Comparison of ENCODE assay signal across 8 mouse cellular contexts in the genomic region with DNA sequence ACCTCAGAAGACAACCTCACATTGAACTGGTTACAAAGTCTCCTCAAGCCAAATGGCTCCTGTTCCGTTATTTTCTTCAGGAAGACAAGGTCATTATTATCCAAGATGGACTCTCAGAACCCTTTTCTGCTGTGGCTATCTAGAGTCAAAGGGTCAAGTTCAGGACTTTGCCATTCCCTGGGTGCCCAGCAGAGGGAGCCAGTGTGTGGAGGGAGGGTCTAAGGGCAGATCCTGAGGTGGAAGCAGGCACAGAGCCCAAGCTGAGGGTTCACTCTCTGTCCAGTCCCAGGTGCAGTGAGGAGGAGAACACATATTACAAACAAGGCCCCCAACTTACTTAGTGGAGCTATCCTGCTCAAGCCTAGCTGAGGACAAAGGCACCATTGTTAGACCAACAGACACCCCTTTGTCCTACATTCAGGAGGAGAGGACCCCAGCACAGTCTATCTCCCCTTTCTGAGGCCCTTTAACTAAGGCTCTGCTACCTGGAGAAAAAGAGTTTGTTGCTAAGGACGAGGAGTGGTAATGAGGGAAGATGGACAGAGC. TPM values are rescaled to one million over a fixed set of nuclear protein-coding genes. Genes with fewer than 3 reads are reported as not detected.
DNase-seq lines count a peak whose midpoint lies in the region; ATAC-seq and TF ChIP-seq lines count a peak whose summit lies in the region.

No protein-coding gene starts in this region.

- H3K4me3 ChIP-seq in hindbrain, embryonic 10.5 days = peak overlapping the region; percentile 9; the same call in 1 of the 2 replicates
- H3K4me3 ChIP-seq in hindbrain, embryonic 14.5 days (replicated peaks; ENCODE audit: low read length) = no peak overlapping the region
- no peak overlapping the region for H3K4me3 ChIP-seq in embryonic facial prominence, embryonic 14.5 days (ENCODE audit: low read depth, low read length)
- no peak overlapping the region for H3K4me3 ChIP-seq in limb, embryonic 14.5 days (replicated peaks; ENCODE audit: low read length)

- peaks cover 16% of the 10 kb centered on the region for H3K27me3 ChIP-seq in hindbrain, embryonic 10.5 days (ENCODE audit: insufficient read depth, poor library complexity, severe bottlenecking)
- peaks cover 4% of the 10 kb centered on the region; the same call in 1 of the 2 replicates for H3K27me3 ChIP-seq in hindbrain, embryonic 14.5 days (ENCODE audit: control insufficient read depth, insufficient read depth, low read length)
- H3K27me3 ChIP-seq in embryonic facial prominence, embryonic 14.5 days (replicated peaks; ENCODE audit: control insufficient read depth, insufficient read depth, low read length) = no peaks in the 10 kb centered on the region
- H3K27me3 ChIP-seq in limb, embryonic 14.5 days (ENCODE audit: control insufficient read depth, insufficient read depth, low read length) = no peaks in the 10 kb centered on the region

- peak overlapping the region; percentile 76 for H3K27ac ChIP-seq in hindbrain, embryonic 10.5 days
- no peak overlapping the region for H3K27ac ChIP-seq in hindbrain, embryonic 14.5 days
- H3K27ac ChIP-seq in embryonic facial prominence, embryonic 14.5 days (replicated peaks; ENCODE audit: low read depth, low read length) = no peak overlapping the region
- 0 out of 2 replicates have a peak overlapping the region, but pooled peaks have one; percentile 13 for H3K27ac ChIP-seq in limb, embryonic 14.5 days (replicated peaks; ENCODE audit: low read depth, low read length)

- H3K36me3 ChIP-seq in hindbrain, embryonic 10.5 days = peaks cover 43% of the 10 kb centered on the region
- peaks cover 42% of the 10 kb centered on the region for H3K36me3 ChIP-seq in hindbrain, embryonic 14.5 days (replicated peaks; ENCODE audit: control insufficient read depth, insufficient read depth)
- peaks cover 40% of the 10 kb centered on the region for H3K36me3 ChIP-seq in embryonic facial prominence, embryonic 14.5 days (ENCODE audit: control insufficient read depth, insufficient read depth, low read length)
- peaks cover 39% of the 10 kb centered on the region for H3K36me3 ChIP-seq in limb, embryonic 14.5 days (ENCODE audit: control insufficient read depth, insufficient read depth, low read length)

- no peak for ATAC-seq in hindbrain, embryonic 14.5 days (ENCODE audit: low FRiP score)
- ATAC-seq in embryonic facial prominence, embryonic 14.5 days (ENCODE audit: low read depth) = no peak
- ATAC-seq in hematopoietic stem cell, adult 5-6 weeks (replicated peaks in 1 of 2; ENCODE audit: insufficient read depth in 1 of 2, low FRiP score in 2 of 2, low TSS enrichment in 1 of 2, low read depth in 1 of 2, poor library complexity in 2 of 2, severe bottlenecking in 2 of 2) = peak; percentile 38 to 48; a peak in 3 of 4 replicates
- no peak for ATAC-seq in limb, embryonic 14.5 days (ENCODE audit: low FRiP score, low read depth)
- ATAC-seq in monocyte, adult 5-6 weeks (replicated peaks; ENCODE audit: insufficient number of reproducible peaks, low FRiP score, low TSS enrichment, poor library complexity, severe bottlenecking) = peak; percentile 73

- WGBS in hindbrain, embryonic 10.5 days = 27% methylated on average over 2 of the region's 2 CpGs
- 39% methylated on average over 2 of the region's 2 CpGs for WGBS in hindbrain, embryonic 14.5 days
- WGBS in embryonic facial prominence, embryonic 14.5 days = 19% methylated on average over 2 of the region's 2 CpGs
- WGBS in limb, embryonic 14.5 days = 27% methylated on average over 2 of the region's 2 CpGs

- H3K4me1 ChIP-seq in hindbrain, embryonic 10.5 days (replicated peaks) = peaks cover 23% of the 10 kb centered on the region
- H3K4me1 ChIP-seq in hindbrain, embryonic 14.5 days (replicated peaks; ENCODE audit: control insufficient read depth, insufficient read depth, low read length) = peaks cover 8% of the 10 kb centered on the region; the same call in 1 of the 2 replicates
- H3K4me1 ChIP-seq in embryonic facial prominence, embryonic 14.5 days (ENCODE audit: control insufficient read depth, insufficient read depth, low read length) = peaks cover 9% of the 10 kb centered on the region
- peaks cover 8% of the 10 kb centered on the region for H3K4me1 ChIP-seq in limb, embryonic 14.5 days (ENCODE audit: control insufficient read depth, insufficient read depth, low read length)

- H3K9ac ChIP-seq in hindbrain, embryonic 14.5 days = no peak overlapping the region
- H3K9ac ChIP-seq in embryonic facial prominence, embryonic 14.5 days (ENCODE audit: low read depth, low read length) = no peak overlapping the region
- H3K9ac ChIP-seq in limb, embryonic 14.5 days (ENCODE audit: low read depth, low read length, severe bottlenecking) = no peak overlapping the region

- H3K4me2 ChIP-seq in hindbrain, embryonic 14.5 days (replicated peaks) = no peak overlapping the region
- no peak overlapping the region for H3K4me2 ChIP-seq in embryonic facial prominence, embryonic 14.5 days (ENCODE audit: low read depth, low read length)
- no peak overlapping the region for H3K4me2 ChIP-seq in limb, embryonic 14.5 days (replicated peaks; ENCODE audit: low read depth, low read length, severe bottlenecking)

- peak; percentile 81 for DNase-seq in hindbrain, embryonic 10.5 days (ENCODE audit: low spot score)
- DNase-seq in hindbrain, embryonic 14.5 days (ENCODE audit: low spot score) = no peak
- peak; percentile 85 for DNase-seq in adipocyte (ENCODE audit: low spot score)
- peak; percentile 16 for DNase-seq in embryonic facial prominence, embryonic 14.5 days (ENCODE audit: low spot score)
- DNase-seq in limb, embryonic 14.5 days (ENCODE audit: low spot score) = no peak
- peak; percentile 54 for DNase-seq in thymus, postnatal 0 days (ENCODE audit: low spot score)

- no peak for TF ChIP-seq POLR2A in limb, embryonic 14.5 days (IDR thresholded peaks at IDR 0.05; ENCODE audit: borderline replicate concordance, extremely low read depth, insufficient read depth, insufficient read length)

- H3K9me3 ChIP-seq in hindbrain, embryonic 10.5 days = no peaks in the 10 kb centered on the region
- H3K9me3 ChIP-seq in hindbrain, embryonic 14.5 days (ENCODE audit: control insufficient read depth, low read length) = no peaks in the 10 kb centered on the region
- H3K9me3 ChIP-seq in embryonic facial prominence, embryonic 14.5 days (ENCODE audit: control insufficient read depth, low read length) = no peaks in the 10 kb centered on the region
- H3K9me3 ChIP-seq in limb, embryonic 14.5 days (ENCODE audit: control insufficient read depth, low read length) = no peaks in the 10 kb centered on the region

RNA-seq across cellular contexts. Expression of a gene that starts 7.9 kb away (rescaled TPM):
- 7.3 and 8.5 TPM in 2 replicates for polyA plus RNA-seq in hindbrain, embryonic 10.5 days (2016; fragmentation: Nextera tagmentation; extraction: Ambion mirVana)
- 0.90 and 1.1 TPM in 2 replicates for polyA plus RNA-seq in hindbrain, embryonic 14.5 days (2014; fragmentation: Nextera tagmentation; extraction: Ambion mirVana)
- polyA plus RNA-seq in embryonic facial prominence, embryonic 14.5 days (2014; fragmentation: Nextera tagmentation; extraction: Ambion mirVana) = 2.1 and 2.5 TPM in 2 replicates
- total RNA-seq in hematopoietic stem cell, adult 5-6 weeks (2017) = 198 and 245 TPM in 2 replicates
- polyA plus RNA-seq in limb, embryonic 14.5 days (2012; rRNA removed) = 1.5 and 3.4 TPM in 2 replicates
- polyA plus RNA-seq in limb, embryonic 14.5 days (2014; fragmentation: Nextera tagmentation; extraction: Ambion mirVana) = 1.5 and 2.4 TPM in 2 replicates
- total RNA-seq in monocyte, adult 5-6 weeks (2017) = 85.2 to 136 TPM (median 112 TPM) in 3 replicates
- 8.0 and 9.1 TPM in 2 replicates for polyA plus RNA-seq in thymus, postnatal 0 days (2015; fragmentation: Nextera tagmentation; extraction: Ambion mirVana)

RNA-seq across cellular contexts. Expression of a gene that starts 10.0 kb away (rescaled TPM):
- 1,344 and 1,669 TPM in 2 replicates for polyA plus RNA-seq in hindbrain, embryonic 10.5 days (2016; fragmentation: Nextera tagmentation; extraction: Ambion mirVana)
- polyA plus RNA-seq in hindbrain, embryonic 14.5 days (2014; fragmentation: Nextera tagmentation; extraction: Ambion mirVana) = 526 and 623 TPM in 2 replicates
- 573 and 661 TPM in 2 replicates for polyA plus RNA-seq in embryonic facial prominence, embryonic 14.5 days (2014; fragmentation: Nextera tagmentation; extraction: Ambion mirVana)
- 1,381 and 2,732 TPM in 2 replicates for total RNA-seq in hematopoietic stem cell, adult 5-6 weeks (2017)
- polyA plus RNA-seq in limb, embryonic 14.5 days (2012; rRNA removed) = 830 and 1,175 TPM in 2 replicates
- 704 and 769 TPM in 2 replicates for polyA plus RNA-seq in limb, embryonic 14.5 days (2014; fragmentation: Nextera tagmentation; extraction: Ambion mirVana)
- 482 to 520 TPM (median 483 TPM) in 3 replicates for total RNA-seq in monocyte, adult 5-6 weeks (2017)
- 683 and 713 TPM in 2 replicates for polyA plus RNA-seq in thymus, postnatal 0 days (2015; fragmentation: Nextera tagmentation; extraction: Ambion mirVana)

RNA-seq across cellular contexts. Expression of a gene that starts 10.7 kb away (rescaled TPM):
- polyA plus RNA-seq in hindbrain, embryonic 10.5 days (2016; fragmentation: Nextera tagmentation; extraction: Ambion mirVana) = 157 and 186 TPM in 2 replicates
- polyA plus RNA-seq in hindbrain, embryonic 14.5 days (2014; fragmentation: Nextera tagmentation; extraction: Ambion mirVana) = 153 and 171 TPM in 2 replicates
- 112 and 126 TPM in 2 replicates for polyA plus RNA-seq in embryonic facial prominence, embryonic 14.5 days (2014; fragmentation: Nextera tagmentation; extraction: Ambion mirVana)
- 211 and 226 TPM in 2 replicates for total RNA-seq in hematopoietic stem cell, adult 5-6 weeks (2017)
- 78.3 and 81.4 TPM in 2 replicates for polyA plus RNA-seq in limb, embryonic 14.5 days (2012; rRNA removed)
- 122 and 131 TPM in 2 replicates for polyA plus RNA-seq in limb, embryonic 14.5 days (2014; fragmentation: Nextera tagmentation; extraction: Ambion mirVana)
- total RNA-seq in monocyte, adult 5-6 weeks (2017) = 13.2 to 43.8 TPM (median 33.9 TPM) in 3 replicates
- 55.7 and 60.1 TPM in 2 replicates for polyA plus RNA-seq in thymus, postnatal 0 days (2015; fragmentation: Nextera tagmentation; extraction: Ambion mirVana)

RNA-seq across cellular contexts. Expression of a gene that starts 22.2 kb away (rescaled TPM):
- polyA plus RNA-seq in hindbrain, embryonic 10.5 days (2016; fragmentation: Nextera tagmentation; extraction: Ambion mirVana) = 288 and 299 TPM in 2 replicates
- polyA plus RNA-seq in hindbrain, embryonic 14.5 days (2014; fragmentation: Nextera tagmentation; extraction: Ambion mirVana) = 214 and 220 TPM in 2 replicates
- polyA plus RNA-seq in embryonic facial prominence, embryonic 14.5 days (2014; fragmentation: Nextera tagmentation; extraction: Ambion mirVana) = 274 and 289 TPM in 2 replicates
- total RNA-seq in hematopoietic stem cell, adult 5-6 weeks (2017) = 59.5 and 76.0 TPM in 2 replicates
- 200 and 228 TPM in 2 replicates for polyA plus RNA-seq in limb, embryonic 14.5 days (2012; rRNA removed)
- polyA plus RNA-seq in limb, embryonic 14.5 days (2014; fragmentation: Nextera tagmentation; extraction: Ambion mirVana) = 292 and 298 TPM in 2 replicates
- total RNA-seq in monocyte, adult 5-6 weeks (2017) = 47.5 to 52.5 TPM (median 50.3 TPM) in 3 replicates
- 188 and 210 TPM in 2 replicates for polyA plus RNA-seq in thymus, postnatal 0 days (2015; fragmentation: Nextera tagmentation; extraction: Ambion mirVana)

Comparison
In these comparisons a context has a peak if more than half of its experiments do, and no peak if none do; other contexts are left out.
1. DNase-seq: peak in hindbrain, embryonic 10.5 days (single experiment), adipocyte (single experiment), embryonic facial prominence, embryonic 14.5 days (single experiment) and thymus, postnatal 0 days (single experiment); none in hindbrain, embryonic 14.5 days (single experiment) and limb, embryonic 14.5 days (single experiment).
2. H3K27ac ChIP-seq: peak in hindbrain, embryonic 10.5 days (single experiment) and limb, embryonic 14.5 days (single experiment); none in hindbrain, embryonic 14.5 days (single experiment) and embryonic facial prominence, embryonic 14.5 days (single experiment).
3. ATAC-seq: peak in hematopoietic stem cell, adult 5-6 weeks (2 of 2) and monocyte, adult 5-6 weeks (single experiment); none in hindbrain, embryonic 14.5 days (single experiment), embryonic facial prominence, embryonic 14.5 days (single experiment) and limb, embryonic 14.5 days (single experiment).